Mouse (Mus musculus) G1E (cell line): ENCODE measurements around the gene Ublcp1. TPM values are rescaled to one million over a fixed set of nuclear protein-coding genes. Genes with fewer than 3 reads are reported as not detected.

ENCODE experiments used
- ATAC-seq: 2 replicates; pipeline ENCODE4 v1.8.0; 2016; ENCODE audit warnings: mild to moderate bottlenecking; ENCODE audit not compliant: insufficient number of reproducible peaks, poor library complexity, low FRiP score, severe bottlenecking; ENCODE audit errors: extremely low read depth
- DNase-seq: peaks from one replicate; pipeline ENCODE4 v3.0.0; 2012; ENCODE audit warnings: low spot score
- H3K27me3 ChIP-seq: 2 replicates; pipeline ENCODE4 v1.6.1; 2012; ENCODE audit warnings: mild to moderate bottlenecking, low read length, inconsistent platforms; ENCODE audit not compliant: insufficient read depth
- H3K36me3 ChIP-seq: replicated peaks from 2 replicates; pipeline ENCODE3; 2012; ENCODE audit warnings: mild to moderate bottlenecking, inconsistent platforms
- H3K4me1 ChIP-seq: 2 replicates; pipeline ENCODE4 v1.6.1; 2012; ENCODE audit warnings: low read depth, low read length, inconsistent platforms, mixed read lengths; ENCODE audit not compliant: insufficient read depth
- H3K4me3 ChIP-seq: 2 replicates; pipeline ENCODE4 v1.5.1; 2012; ENCODE audit warnings: low read depth, mild to moderate bottlenecking, inconsistent platforms, low read length, moderate library complexity, mixed read lengths
- H3K9me3 ChIP-seq: replicated peaks from 2 replicates; pipeline ENCODE4 v1.6.1; 2012; ENCODE audit warnings: inconsistent platforms
- CTCF ChIP-seq: IDR thresholded peaks from 2 replicates; pipeline ENCODE4 v1.5.1; 2012; ENCODE audit warnings: low read depth, low read length, inconsistent platforms, mixed read lengths
- GATA1 ChIP-seq: IDR thresholded peaks from 2 replicates; pipeline ENCODE4 v1.6.1; 2012; ENCODE audit warnings: borderline replicate concordance, low read length, inconsistent platforms, mixed read lengths
- GATA2 ChIP-seq: IDR thresholded peaks from 2 replicates; pipeline ENCODE4 v1.6.1; 2012; ENCODE audit warnings: low read depth, low read length, inconsistent platforms, borderline replicate concordance
- POLR2AphosphoS5 ChIP-seq: IDR thresholded peaks from 2 replicates; pipeline ENCODE4 v1.6.1; 2012; ENCODE audit warnings: low read depth, low read length, inconsistent platforms; ENCODE audit not compliant: insufficient replicate concordance
- TAL1 ChIP-seq: conservative IDR thresholded peaks from 2 replicates; pipeline ENCODE4 v1.6.1; 2012; ENCODE audit warnings: low read depth, low read length, inconsistent platforms, mixed read lengths
- polyA plus RNA-seq: library from polyadenylated mRNA; stranded (reverse); fragments of >175 nt; gene quantifications from 2 replicates; pipeline ENCODE4 v1.2.3, GENCODE M21; 2012
- total RNA-seq, 2 experiments: library from RNA; stranded (forward) in 1 of 2; stranded (reverse) in 1 of 2; fragments of 200-1000 nt in 1 of 2; fragments of >200 nt in 1 of 2; fragmentation: Nextera tagmentation in 1 of 2; gene quantifications; 2 replicates each; pipeline ENCODE4 v1.2.3; 2014 to 2017

The Ublcp1 gene
- total RNA-seq (2014; fragmentation: Nextera tagmentation): 53.4 and 55.9 TPM in 2 replicates
- 50.9 and 52.1 TPM in 2 replicates for total RNA-seq (2017)
- polyA plus RNA-seq: 2.8 and 3.0 TPM in 2 replicates

DNA sequence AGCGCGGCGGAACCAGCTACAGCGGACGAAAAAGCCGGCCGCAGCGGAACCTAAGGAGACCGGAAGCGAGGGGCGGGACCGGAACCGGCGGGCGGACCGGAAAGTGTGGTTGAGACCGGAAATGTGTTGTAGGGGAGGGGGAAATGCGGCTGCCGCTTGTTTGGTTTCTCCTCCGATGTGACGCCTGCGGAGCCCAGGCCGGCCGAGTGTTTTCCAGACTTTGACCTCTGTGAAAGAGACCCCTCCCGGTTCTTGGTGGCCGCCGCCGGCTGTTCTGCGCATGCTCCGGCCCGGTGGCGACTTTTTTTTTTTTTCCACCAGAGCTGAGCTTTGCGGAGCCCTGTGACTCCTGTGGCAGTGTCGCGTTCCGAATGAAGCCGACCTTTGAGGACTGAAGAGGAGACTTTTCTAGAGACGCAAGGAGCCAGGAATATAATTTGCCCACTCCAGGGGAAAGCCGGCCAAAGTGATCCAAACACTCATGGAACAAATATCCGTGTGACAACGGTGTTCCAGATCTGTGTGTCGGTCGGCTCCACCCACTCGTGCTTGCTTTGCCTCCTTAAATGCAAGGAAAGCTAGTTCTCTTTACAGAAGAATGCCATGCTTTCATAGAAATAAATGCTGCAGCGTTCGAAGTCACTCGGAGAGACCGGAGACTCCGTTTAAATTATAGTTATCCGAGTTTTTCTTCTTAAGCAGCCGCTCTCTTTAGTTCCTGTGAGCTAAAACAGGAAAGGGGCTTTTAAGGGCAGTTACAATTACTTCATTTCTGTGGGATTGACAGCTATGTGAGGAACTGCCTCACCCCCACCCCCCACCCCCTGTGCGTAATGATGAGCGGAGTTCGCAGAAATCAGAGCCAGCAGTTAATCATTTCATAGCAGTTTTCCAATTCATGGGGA, at the start of gene Ublcp1:
Gene Ublcp1 (minus strand): TSS at position 67 of the 905 bp plus-strand sequence.
- peaks cover 42% of the 10 kb centered on the region for H3K4me1 ChIP-seq

DNA sequence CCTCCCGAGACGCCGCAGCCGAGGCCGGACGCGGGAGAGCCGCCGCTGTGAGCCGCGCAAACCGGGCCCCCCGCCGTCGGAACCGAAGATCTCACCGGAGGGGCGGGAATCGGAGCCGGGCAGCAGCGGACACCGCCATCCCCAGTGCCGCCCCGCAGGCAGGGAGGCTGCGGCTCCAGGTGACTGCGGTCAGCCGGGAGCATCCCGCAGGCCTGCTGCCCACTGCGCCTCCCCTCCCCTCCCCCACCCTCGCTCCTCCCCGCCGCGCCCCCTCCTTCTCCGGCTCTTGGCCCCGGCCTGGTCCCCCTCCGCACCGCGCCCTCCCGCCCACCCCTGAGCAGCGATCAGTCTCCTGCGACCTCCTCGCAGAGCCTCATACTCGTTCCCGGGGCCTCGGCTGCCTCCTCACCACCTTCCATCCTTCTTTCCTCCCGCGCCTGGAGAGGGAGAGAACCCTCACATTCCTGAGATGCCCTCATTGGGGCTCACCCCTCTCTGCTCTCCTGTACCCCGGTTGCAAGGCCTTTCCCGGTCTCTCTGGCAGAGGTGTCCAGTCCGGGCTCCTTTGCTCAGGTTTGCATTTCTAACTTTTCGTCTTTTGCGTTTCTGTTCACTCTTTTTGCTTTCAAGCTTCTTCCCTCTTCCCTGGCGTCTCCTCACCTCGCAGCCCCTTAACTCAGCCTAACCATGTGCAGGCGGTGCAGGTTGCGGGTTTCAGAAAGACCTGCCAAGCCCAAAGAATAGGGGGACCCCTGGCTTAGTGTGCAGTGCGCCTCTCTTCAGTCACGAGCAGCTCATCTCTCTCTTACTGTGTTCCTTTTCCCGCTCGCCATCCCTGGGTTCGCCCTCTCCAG, 49.0 kb upstream of the Ublcp1 start:
- Histone ChIP-seq H3K27me3 (no peaks in the 10 kb centered on the region), H3K9me3 (no peaks in the 10 kb centered on the region), H3K4me3 (peak overlapping the region; percentile 98), H3K36me3 (peaks cover 18% of the 10 kb centered on the region), H3K4me1 (peaks cover 48% of the 10 kb centered on the region)
- DNase-seq (peak; percentile 56), ATAC-seq (no peak)
- TF ChIP-seq POLR2AphosphoS5 (no peak), TAL1 (no peak), GATA1 (no peak), GATA2 (no peak), CTCF (no peak)

More for the DNA sequence above, at the start of gene Ublcp1:
- Histone ChIP-seq H3K27me3 (no peaks in the 10 kb centered on the region), H3K36me3 (peaks cover 12% of the 10 kb centered on the region), H3K9me3 (no peaks in the 10 kb centered on the region), H3K4me3 (peak within 1 kb of the TSS; percentile 89)
- no peak for TF ChIP-seq GATA2
- no peak for TF ChIP-seq GATA1
- no peak for TF ChIP-seq POLR2AphosphoS5
- TF ChIP-seq TAL1: no peak
- no peak for TF ChIP-seq CTCF
- ATAC-seq: peak; percentile 67
- peak; percentile 76 for DNase-seq

DNA sequence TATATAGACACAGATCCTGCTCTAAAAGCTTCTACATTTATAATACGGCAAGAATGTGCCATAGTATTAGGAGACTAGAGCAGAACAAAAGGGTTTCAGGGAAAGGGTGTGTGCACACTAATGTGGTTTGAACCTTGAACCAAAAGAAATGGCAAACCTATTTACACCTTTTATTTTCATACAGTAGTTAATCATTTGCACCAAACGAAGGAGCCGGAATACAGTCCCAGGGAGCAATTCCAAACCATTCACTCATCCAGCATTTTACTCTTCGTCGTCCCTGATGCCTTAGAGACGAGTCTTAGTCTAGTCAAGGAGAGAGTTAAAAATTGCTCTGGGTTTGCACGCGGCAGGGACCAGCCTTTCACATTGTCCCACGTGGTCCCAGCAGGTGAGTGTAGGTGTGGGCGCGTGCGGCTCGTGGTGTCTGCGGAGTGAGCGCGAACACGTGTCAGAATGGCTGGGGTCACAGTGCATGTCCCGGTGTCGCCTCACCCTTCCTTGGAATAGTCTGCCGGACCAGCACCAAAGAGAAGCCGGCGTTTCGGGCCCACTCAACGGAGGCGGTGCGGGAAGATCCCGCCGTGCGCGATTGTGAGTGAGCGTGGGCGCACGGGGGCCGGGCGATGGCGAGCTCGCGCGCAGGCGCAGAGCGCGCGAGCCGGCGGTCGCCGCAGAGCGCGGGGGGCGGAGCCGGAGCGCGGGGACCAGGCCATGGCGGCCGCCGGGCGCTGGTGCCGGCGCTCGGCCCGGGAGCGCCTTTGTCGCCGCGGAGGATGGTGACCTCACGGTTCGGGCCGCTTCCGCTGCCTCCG, 48.2 kb upstream of the Ublcp1 start, which contains the start of gene Rnf145:
Gene Rnf145 (plus strand): TSS at position 684 of the 815 bp plus-strand sequence.
- peak; percentile 76 for DNase-seq
- H3K9me3 ChIP-seq: no peaks in the 10 kb centered on the region
- no peak for ATAC-seq
- no peaks in the 10 kb centered on the region for H3K27me3 ChIP-seq
- no peak for TF ChIP-seq GATA1
- H3K4me3 ChIP-seq: peak within 1 kb of the TSS; percentile 98
- H3K36me3 ChIP-seq: peaks cover 10% of the 10 kb centered on the region
- peaks cover 41% of the 10 kb centered on the region for H3K4me1 ChIP-seq

DNA sequence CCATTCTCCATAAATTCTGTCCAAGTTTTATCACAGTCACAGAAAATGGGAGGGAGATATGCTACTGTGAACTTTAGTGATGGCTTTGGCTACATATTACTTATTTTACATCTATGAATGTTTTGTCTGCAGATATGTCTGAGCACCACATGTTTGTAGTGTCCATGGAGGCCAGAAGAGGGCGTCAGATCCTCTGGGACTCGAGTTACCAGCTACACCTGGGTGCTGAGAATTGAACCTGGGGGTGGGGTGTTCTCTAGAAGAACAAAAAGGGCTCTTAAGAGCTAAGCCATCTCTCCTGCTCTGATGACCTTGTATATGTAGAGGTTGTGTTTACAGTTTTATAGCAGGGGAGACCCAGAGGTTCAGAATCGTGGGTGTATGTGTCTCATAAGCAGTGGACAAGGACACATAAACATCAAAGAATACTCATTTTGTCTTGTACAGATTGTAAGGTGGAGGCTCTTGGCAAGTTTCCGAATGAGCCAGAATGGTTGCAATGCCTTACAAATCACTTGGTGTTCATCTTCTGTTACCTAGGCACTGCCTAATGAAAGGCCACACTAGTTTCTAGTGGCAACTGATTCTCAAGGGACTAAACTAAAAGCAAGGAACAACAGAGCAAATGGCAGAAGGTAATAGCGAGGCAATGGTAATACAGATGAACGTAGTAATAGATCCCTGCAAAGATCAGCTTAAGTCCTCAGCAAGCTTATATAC, 47.4 kb upstream of the Ublcp1 start:
- no peaks in the 10 kb centered on the region for H3K27me3 ChIP-seq
- TF ChIP-seq GATA1: no peak
- H3K36me3 ChIP-seq: peaks cover 4% of the 10 kb centered on the region
- H3K9me3 ChIP-seq: no peaks in the 10 kb centered on the region
- H3K4me3 ChIP-seq: peak overlapping the region; percentile 98; the same call in 1 of the 2 replicates
- peaks cover 43% of the 10 kb centered on the region for H3K4me1 ChIP-seq
- ATAC-seq: no peak
- no peak for DNase-seq

DNA sequence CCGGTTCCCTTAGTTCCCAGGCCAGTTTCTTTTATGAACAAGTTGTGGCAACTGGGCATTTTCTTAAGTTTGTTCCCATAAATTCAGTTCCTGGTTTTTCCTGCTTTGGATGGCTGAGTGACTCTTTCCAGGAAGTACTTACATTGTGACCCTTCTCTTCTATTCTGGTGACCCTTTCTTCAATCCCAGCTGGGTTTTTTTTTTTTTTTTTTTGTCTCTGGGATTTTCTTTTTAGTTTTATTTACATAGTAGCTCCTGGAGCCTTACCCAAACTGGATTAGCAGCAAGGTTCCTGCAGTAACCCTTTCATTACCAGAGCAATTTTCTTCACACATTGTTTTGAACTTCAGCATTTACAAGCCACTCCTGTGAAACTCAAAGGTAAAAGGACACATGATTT, 46.1 kb upstream of the Ublcp1 start:
- no peaks in the 10 kb centered on the region for H3K9me3 ChIP-seq
- H3K4me3 ChIP-seq: no peak overlapping the region
- H3K4me1 ChIP-seq: peaks cover 44% of the 10 kb centered on the region
- TF ChIP-seq GATA1 (no peak), GATA2 (no peak), CTCF (no peak), POLR2AphosphoS5 (no peak)
- H3K27me3 ChIP-seq: no peaks in the 10 kb centered on the region
- peaks cover 2% of the 10 kb centered on the region for H3K36me3 ChIP-seq
- DNase-seq (no peak), ATAC-seq (no peak)
